Mouse (Mus musculus) splenic B cell, adult 2 months (primary cell): Measurements from ENCODE around the gene Hoxc5.

Source experiments
- DNase-seq: peaks from one replicate; pipeline ENCODE4 v3.0.0-alpha.2; 2011; ENCODE audit warnings: low read depth, low spot score
- H3K27me3 ChIP-seq: 2 replicates; pipeline ENCODE4 v1.6.1; 2012; ENCODE audit warnings: mild to moderate bottlenecking, low read length, moderate library complexity, mixed read lengths; ENCODE audit not compliant: control insufficient read depth, poor library complexity, insufficient read depth, severe bottlenecking
- H3K36me3 ChIP-seq: 2 replicates; pipeline ENCODE4 v1.6.1; 2012; ENCODE audit warnings: mild to moderate bottlenecking, low read length, moderate library complexity, mixed read lengths; ENCODE audit not compliant: control insufficient read depth, poor library complexity, insufficient read depth, severe bottlenecking

The Hoxc5 gene

GRCm38 (mm10) chr15:103015009-103015399 is 47.8 kb downstream of the Hoxc5 start:
- no peak for DNase-seq
- H3K36me3 ChIP-seq = no peaks in the 10 kb centered on the region
- no peaks in the 10 kb centered on the region; the same call in 1 of the 2 replicates for H3K27me3 ChIP-seq

GRCm38 (mm10) chr15:103015406-103016166 is 48.3 kb downstream of the Hoxc5 start:
- no peaks in the 10 kb centered on the region for H3K36me3 ChIP-seq
- no peak for DNase-seq
- no peaks in the 10 kb centered on the region; the same call in 1 of the 2 replicates for H3K27me3 ChIP-seq

GRCm38 (mm10) chr15:103018636-103019035 is 51.4 kb downstream of the Hoxc5 start, which contains the start of gene Hoxc4:
Gene Hoxc4, plus strand, starts transcription at chr15:103018934.
- H3K36me3 ChIP-seq = no peaks in the 10 kb centered on the region
- DNase-seq = no peak
- peaks cover 5% of the 10 kb centered on the region for H3K27me3 ChIP-seq

GRCm38 (mm10) chr15:103020899-103021418 is 53.7 kb downstream of the Hoxc5 start:
- Histone ChIP-seq H3K27me3 (peaks cover 5% of the 10 kb centered on the region), H3K36me3 (no peaks in the 10 kb centered on the region)
- no peak for DNase-seq

GRCm38 (mm10) chr15:103021544-103021943 is 54.3 kb downstream of the Hoxc5 start:
- DNase-seq = no peak
- no peaks in the 10 kb centered on the region for H3K36me3 ChIP-seq
- H3K27me3 ChIP-seq = peaks cover 5% of the 10 kb centered on the region

GRCm38 (mm10) chr15:103024131-103024530 is 56.9 kb downstream of the Hoxc5 start:
- Histone ChIP-seq H3K27me3 (peaks cover 5% of the 10 kb centered on the region), H3K36me3 (no peaks in the 10 kb centered on the region)
- no peak for DNase-seq

- H3K27me3 ChIP-seq = no peaks in the 10 kb centered on the region; the same call in none of the 2 replicates
- no peaks in the 10 kb centered on the region for H3K36me3 ChIP-seq
- no peak for DNase-seq
Observed at GRCm38 (mm10) chr15:103027266-103028235, 60.3 kb downstream of the Hoxc5 start.

- no peaks in the 10 kb centered on the region for H3K36me3 ChIP-seq
- DNase-seq = no peak
Observed at GRCm38 (mm10) chr15:103028916-103029512, 61.8 kb downstream of the Hoxc5 start.

GRCm38 (mm10) chr15:103030142-103030541 is 62.9 kb downstream of the Hoxc5 start:
- no peaks in the 10 kb centered on the region; the same call in none of the 2 replicates for H3K27me3 ChIP-seq
- DNase-seq = no peak
- no peaks in the 10 kb centered on the region for H3K36me3 ChIP-seq

More at GRCm38 (mm10) chr15:103028916-103029512, 61.8 kb downstream of the Hoxc5 start:
- no peaks in the 10 kb centered on the region; the same call in none of the 2 replicates for H3K27me3 ChIP-seq

GRCm38 (mm10) chr15:103032167-103032566 is 64.9 kb downstream of the Hoxc5 start:
- Histone ChIP-seq H3K36me3 (no peaks in the 10 kb centered on the region), H3K27me3 (no peaks in the 10 kb centered on the region; the same call in none of the 2 replicates)
- DNase-seq = no peak

- Histone ChIP-seq H3K36me3 (no peaks in the 10 kb centered on the region), H3K27me3 (no peaks in the 10 kb centered on the region; the same call in none of the 2 replicates)
- DNase-seq = no peak
Observed at GRCm38 (mm10) chr15:103032646-103033575, 65.7 kb downstream of the Hoxc5 start.

GRCm38 (mm10) chr15:103034043-103034806 is 67.0 kb downstream of the Hoxc5 start:
- H3K27me3 ChIP-seq = no peaks in the 10 kb centered on the region; the same call in 1 of the 2 replicates
- DNase-seq = no peak
- H3K36me3 ChIP-seq = no peaks in the 10 kb centered on the region
